Mouse (Mus musculus) embryo, embryonic 10 days (tissue): ENCODE results near the gene Kdm6a.

ENCODE experiments used
- DNase-seq: peaks from one replicate; pipeline ENCODE4 v3.0.0-alpha.2; 2015; ENCODE audit warnings: low spot score

Kdm6a gene

GRCm38 (mm10) chrX:18162192-18162857 is at the start of gene Kdm6a:
TSS of gene Kdm6a (plus strand) at chrX:18162575.
- DNase-seq: peak; percentile 99

- no peak for DNase-seq
These were observed 16.8 kb upstream of the Kdm6a start, which contains the start of gene Dusp21 for GRCm38 (mm10) chrX:18145557-18145956. TSS of gene Dusp21 (plus strand) at chrX:18145857.

GRCm38 (mm10) chrX:18160734-18161442 is 1.5 kb upstream of the Kdm6a start:
- DNase-seq: no peak

GRCm38 (mm10) chrX:18161796-18162191 is 581 bp upstream of the Kdm6a start:
- no peak for DNase-seq

- DNase-seq: peak; percentile 52
These were observed 721 bp downstream of the Kdm6a start for GRCm38 (mm10) chrX:18162861-18163731.

GRCm38 (mm10) chrX:18163917-18164624 is 1.7 kb downstream of the Kdm6a start:
- peak; percentile 17 for DNase-seq

GRCm38 (mm10) chrX:18165121-18165520 is 2.7 kb downstream of the Kdm6a start:
- DNase-seq: no peak

GRCm38 (mm10) chrX:18166961-18167360 is 4.6 kb downstream of the Kdm6a start:
- no peak for DNase-seq

GRCm38 (mm10) chrX:18168940-18169339 is 6.6 kb downstream of the Kdm6a start:
- no peak for DNase-seq

- DNase-seq: no peak
These were observed 12.5 kb downstream of the Kdm6a start for GRCm38 (mm10) chrX:18174831-18175230.

GRCm38 (mm10) chrX:18177803-18178202 is 15.4 kb downstream of the Kdm6a start:
- no peak for DNase-seq

- no peak for DNase-seq
These were observed 17.1 kb downstream of the Kdm6a start for GRCm38 (mm10) chrX:18179492-18179891.

GRCm38 (mm10) chrX:18187203-18187602 is 24.8 kb downstream of the Kdm6a start:
- DNase-seq: no peak

GRCm38 (mm10) chrX:18188293-18188692 is 25.9 kb downstream of the Kdm6a start:
- no peak for DNase-seq

GRCm38 (mm10) chrX:18239572-18239971 is 77.2 kb downstream of the Kdm6a start:
- no peak for DNase-seq

- DNase-seq: no peak
These were observed 88.2 kb downstream of the Kdm6a start for GRCm38 (mm10) chrX:18250621-18251020.

GRCm38 (mm10) chrX:18254767-18255166 is 92.4 kb downstream of the Kdm6a start:
- peak; percentile 65 for DNase-seq

- no peak for DNase-seq
These were observed 95.9 kb downstream of the Kdm6a start for GRCm38 (mm10) chrX:18258238-18258809.

- no peak for DNase-seq
These were observed 116.2 kb downstream of the Kdm6a start for GRCm38 (mm10) chrX:18278561-18278960.

GRCm38 (mm10) chrX:18280134-18280533 is 117.8 kb downstream of the Kdm6a start:
- DNase-seq: no peak
